Mouse (Mus musculus) hindbrain, embryonic 14.5 days (tissue): ENCODE measurements around the gene Arl15. TPM values are rescaled to one million over a fixed set of nuclear protein-coding genes. Genes with fewer than 3 reads are reported as not detected.
A peak's percentile ranks its signal among the peaks of the same experiment; 100 is the strongest.

ENCODE experiments used
- ATAC-seq: fragments of 200-750 bp; cut with Nextera tagmentation; 2 replicates; pipeline ENCODE4 v1.8.0; 2017; ENCODE audit warnings: moderate number of reproducible peaks, mild to moderate bottlenecking, moderate TSS enrichment, moderate library complexity; ENCODE audit not compliant: low FRiP score
- DNase-seq: peaks from one replicate; pipeline ENCODE4 v3.0.0-alpha.2; 2015; ENCODE audit warnings: low spot score
- H3K27ac ChIP-seq: fragments of 300-500 bp; sonication (generic); 2 replicates; pipeline ENCODE4 v1.5.1; 2014; ENCODE audit warnings: mild to moderate bottlenecking, moderate library complexity
- H3K27me3 ChIP-seq: fragments of 300-500 bp; sonication (generic); 2 replicates; pipeline ENCODE4 v1.6.1; 2014; ENCODE audit warnings: mild to moderate bottlenecking, low read length, mixed read lengths; ENCODE audit not compliant: control insufficient read depth, insufficient read depth
- H3K36me3 ChIP-seq: fragments of 300-500 bp; sonication (generic); replicated peaks from 2 replicates; pipeline ENCODE4 v1.6.1; 2014; ENCODE audit not compliant: control insufficient read depth, insufficient read depth
- H3K4me1 ChIP-seq: fragments of 300-500 bp; sonication (generic); replicated peaks from 2 replicates; pipeline ENCODE4 v1.6.1; 2014; ENCODE audit warnings: antibody characterized with exemption, low read length, mixed read lengths; ENCODE audit not compliant: control insufficient read depth, insufficient read depth
- H3K4me2 ChIP-seq: fragments of 300-500 bp; sonication (generic); replicated peaks from 2 replicates; pipeline ENCODE4 v1.6.1; 2014; ENCODE audit warnings: mild to moderate bottlenecking, moderate library complexity
- H3K4me3 ChIP-seq: fragments of 300-500 bp; sonication (generic); replicated peaks from 2 replicates; pipeline ENCODE4 v1.5.1; 2014; ENCODE audit warnings: mild to moderate bottlenecking, low read length
- H3K9ac ChIP-seq: fragments of 300-500 bp; sonication (generic); 2 replicates; pipeline ENCODE4 v1.6.1; 2014
- H3K9me3 ChIP-seq: fragments of 300-500 bp; sonication (generic); 2 replicates; pipeline ENCODE4 v1.6.1; 2016; ENCODE audit warnings: low read length; ENCODE audit not compliant: control insufficient read depth
- WGBS: fragments of 180-500 bp; shearing (Covaris S2); extraction: QIAGEN DNeasy Blood & Tissue Kit; methylation state at CpG from one replicate; pipeline ENCODE4 v1.1.7; 2014; 5-methylcytosine and 5-hydroxymethylcytosine counted together
- polyA plus RNA-seq: library from polyadenylated mRNA; unstranded; fragments of >200 nt; fragmentation: Nextera tagmentation; extraction: Ambion mirVana; gene quantifications from 2 replicates; pipeline ENCODE4 v1.2.1, GENCODE M21; 2014

Arl15 gene
- polyA plus RNA-seq, 1 experiment from 2014 or later: 19.0 TPM

DNA sequence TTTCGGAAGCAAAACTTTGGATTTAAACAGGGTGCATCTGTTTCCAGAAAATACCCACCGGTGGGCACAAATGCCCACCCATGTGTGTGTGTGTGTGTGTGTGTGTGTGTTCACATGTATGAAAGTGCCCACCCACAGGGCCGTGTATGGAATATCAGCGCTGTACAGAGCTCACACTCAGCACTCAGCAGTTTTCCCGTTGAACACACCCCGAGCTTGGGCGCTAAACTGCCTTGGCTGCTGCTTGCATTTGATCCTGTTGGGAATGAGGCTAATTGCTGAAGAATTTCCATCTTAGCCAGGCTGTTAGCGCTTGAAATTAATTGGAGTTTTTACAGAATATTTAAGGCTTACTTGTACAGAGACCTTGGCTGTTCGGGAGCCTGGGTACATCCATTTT is 282.9 kb downstream of the Arl15 start:
- WGBS: 69% methylated on average over 9 of the region's 9 CpGs
- Histone ChIP-seq H3K4me1 (peaks cover 6% of the 10 kb centered on the region; the same call in 1 of the 2 replicates), H3K9ac (0 out of 2 replicates have a peak overlapping the region, but pooled peaks have one; percentile 11), H3K9me3 (no peaks in the 10 kb centered on the region), H3K27me3 (no peaks in the 10 kb centered on the region), H3K27ac (no peak overlapping the region; the same call in 1 of the 2 replicates), H3K4me2 (no peak overlapping the region), H3K36me3 (no peaks in the 10 kb centered on the region), H3K4me3 (no peak overlapping the region)
- ATAC-seq (0 out of 2 replicates have a peak, but pooled peaks have one; percentile 34), DNase-seq (no peak)

DNA sequence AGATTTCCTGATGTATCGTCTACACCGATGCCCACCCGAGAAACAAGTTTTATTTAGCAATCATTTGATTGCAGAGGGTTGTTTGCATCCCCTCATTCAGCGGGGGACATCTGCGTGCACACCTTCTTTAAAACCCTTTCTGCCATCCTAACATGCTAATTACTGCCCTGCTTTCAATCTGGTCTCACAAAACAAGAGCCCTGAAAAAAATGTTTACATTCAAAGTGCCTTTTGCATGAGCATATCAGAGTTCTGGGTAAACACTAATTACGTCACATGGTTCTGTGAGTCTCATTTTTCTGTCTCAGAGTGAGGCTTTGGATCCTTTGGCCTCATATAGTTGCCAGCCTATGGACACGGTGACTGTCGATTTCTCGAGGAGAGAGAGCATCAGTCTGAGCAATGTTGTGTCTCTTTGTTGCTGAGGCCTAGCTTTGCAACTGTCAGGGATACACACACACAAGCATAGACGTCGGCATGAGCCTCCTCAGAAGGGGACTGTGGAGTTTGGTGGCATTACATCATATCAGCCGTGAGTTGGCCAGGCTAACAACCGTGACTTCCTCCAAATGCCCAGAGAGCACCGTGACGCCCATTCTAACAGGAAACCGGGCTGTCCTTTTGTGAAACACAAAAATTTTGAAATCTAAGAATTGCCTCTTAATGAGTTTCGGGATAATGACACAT is 283.4 kb downstream of the Arl15 start:
- 0 out of 2 replicates have a peak, but pooled peaks have one; percentile 44 for ATAC-seq
- H3K9ac ChIP-seq: 0 out of 2 replicates have a peak overlapping the region, but pooled peaks have one; percentile 11

DNA sequence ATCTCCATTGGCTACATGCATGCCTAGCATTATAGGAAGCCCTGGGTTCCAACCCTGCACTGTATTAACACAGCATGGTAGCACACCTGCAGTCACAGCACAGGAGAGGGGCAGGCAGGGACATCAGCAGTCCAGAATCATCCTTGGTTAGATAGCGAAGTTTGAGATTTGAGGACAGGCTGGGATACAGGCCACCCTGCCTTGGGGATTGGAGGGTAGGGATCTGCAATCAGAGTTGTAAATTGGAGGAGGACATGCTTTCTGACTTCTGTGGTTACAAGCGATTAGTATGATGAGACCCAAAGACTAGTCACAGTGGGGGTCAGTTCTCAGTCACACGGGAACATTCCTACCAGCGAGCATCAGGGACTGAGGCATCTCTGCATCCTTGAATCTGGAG is 284.5 kb downstream of the Arl15 start:
- Histone ChIP-seq H3K27ac (no peak overlapping the region), H3K4me3 (no peak overlapping the region), H3K36me3 (no peaks in the 10 kb centered on the region), H3K4me1 (peaks cover 6% of the 10 kb centered on the region; the same call in 1 of the 2 replicates), H3K9ac (no peak overlapping the region), H3K27me3 (no peaks in the 10 kb centered on the region), H3K9me3 (no peaks in the 10 kb centered on the region), H3K4me2 (no peak overlapping the region)
- WGBS: 78% methylated on average over 4 of the region's 4 CpGs
- no peak for ATAC-seq
- DNase-seq: no peak

More for the DNA sequence above, 283.4 kb downstream of the Arl15 start:
- Histone ChIP-seq H3K27me3 (no peaks in the 10 kb centered on the region), H3K27ac (no peak overlapping the region), H3K4me1 (peaks cover 6% of the 10 kb centered on the region; the same call in 1 of the 2 replicates), H3K9me3 (no peaks in the 10 kb centered on the region), H3K36me3 (no peaks in the 10 kb centered on the region), H3K4me3 (no peak overlapping the region), H3K4me2 (no peak overlapping the region)
- WGBS: 46% methylated on average over 17 of the region's 17 CpGs
- no peak for DNase-seq

DNA sequence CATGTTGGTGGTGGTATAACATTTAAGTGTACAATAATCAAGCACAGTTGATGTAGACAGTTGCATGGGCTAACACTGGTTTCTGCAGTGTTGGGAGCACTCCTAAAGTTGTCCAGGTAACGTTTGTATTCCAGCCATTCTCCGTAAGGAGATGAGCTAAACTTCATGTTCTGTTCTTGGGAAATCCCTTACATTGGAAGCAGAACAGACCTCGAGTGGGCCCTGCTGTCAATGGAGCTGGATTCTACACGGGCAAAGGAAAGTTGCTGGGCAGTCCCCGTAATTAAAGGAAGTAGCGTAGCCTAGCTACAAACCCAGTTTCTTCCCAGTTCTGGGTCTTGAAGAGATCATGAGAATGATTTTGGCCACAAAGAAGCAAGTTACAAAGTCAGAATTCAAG is 285.4 kb downstream of the Arl15 start:
- peaks cover 6% of the 10 kb centered on the region; the same call in 1 of the 2 replicates for H3K4me1 ChIP-seq
- DNase-seq (no peak), ATAC-seq (no peak)
- WGBS: 91% methylated on average over 6 of the region's 6 CpGs
- H3K9me3 ChIP-seq: no peaks in the 10 kb centered on the region
- H3K36me3 ChIP-seq: no peaks in the 10 kb centered on the region
- no peaks in the 10 kb centered on the region for H3K27me3 ChIP-seq
- no peak overlapping the region for H3K9ac ChIP-seq
- H3K4me3 ChIP-seq: no peak overlapping the region
- H3K27ac ChIP-seq: no peak overlapping the region
- H3K4me2 ChIP-seq: no peak overlapping the region

DNA sequence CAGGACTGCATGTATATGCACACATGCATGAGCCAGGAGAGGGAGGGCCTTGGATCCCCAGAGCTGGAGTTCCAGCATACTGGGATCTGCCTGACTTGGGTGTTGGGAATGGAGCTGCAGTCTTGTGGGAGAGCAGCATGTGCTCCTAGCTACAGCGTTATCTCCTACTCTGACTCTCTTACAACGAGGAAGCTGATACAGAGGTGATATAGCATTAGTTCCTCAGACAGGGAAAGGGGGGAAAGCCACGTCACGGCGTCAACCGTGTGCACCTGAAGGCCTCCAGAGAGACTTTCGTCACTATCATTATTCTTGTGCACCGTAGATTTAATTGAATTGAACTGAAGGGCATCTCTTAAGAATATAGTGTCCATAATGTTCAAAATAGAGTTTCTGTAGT is 286.2 kb downstream of the Arl15 start:
- ATAC-seq (no peak), DNase-seq (no peak)
- Histone ChIP-seq H3K36me3 (no peaks in the 10 kb centered on the region), H3K4me1 (peaks cover 6% of the 10 kb centered on the region; the same call in 1 of the 2 replicates), H3K27ac (no peak overlapping the region), H3K9ac (no peak overlapping the region), H3K4me2 (no peak overlapping the region), H3K27me3 (no peaks in the 10 kb centered on the region), H3K4me3 (no peak overlapping the region), H3K9me3 (no peaks in the 10 kb centered on the region)
- 82% methylated on average over 8 of the region's 8 CpGs for WGBS

DNA sequence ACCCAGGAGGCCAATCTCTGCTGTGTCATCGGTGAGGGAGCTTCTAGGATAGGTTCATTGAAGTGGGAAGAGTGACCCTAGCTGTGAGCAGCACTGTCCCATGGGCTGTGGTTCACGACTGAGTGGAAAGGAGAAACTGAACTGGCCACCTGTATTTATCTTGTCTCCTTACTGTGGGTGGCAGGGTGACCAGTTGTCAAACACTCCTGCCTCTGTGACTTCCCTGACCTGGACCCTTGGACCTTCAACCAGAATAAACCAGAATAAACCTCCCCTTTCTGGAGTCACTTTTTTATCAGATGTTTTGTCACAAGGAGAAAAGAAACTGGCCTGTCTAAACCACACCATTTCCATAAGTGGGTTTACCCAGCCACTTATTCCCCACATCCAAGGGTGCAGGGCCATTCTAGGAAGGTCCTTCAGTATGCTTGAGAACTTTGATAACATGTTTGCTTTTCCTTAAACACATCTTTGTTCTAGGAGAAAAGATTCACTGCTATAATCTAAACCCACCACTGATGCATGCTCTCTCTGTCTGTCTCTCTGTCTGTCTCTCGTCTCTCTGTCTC is 289.3 kb downstream of the Arl15 start:
- no peaks in the 10 kb centered on the region for H3K36me3 ChIP-seq
- H3K27me3 ChIP-seq: no peaks in the 10 kb centered on the region
- no peak overlapping the region for H3K9ac ChIP-seq
- WGBS: 83% methylated on average over 3 of the region's 3 CpGs
- DNase-seq: no peak
- no peaks in the 10 kb centered on the region for H3K9me3 ChIP-seq
- H3K4me1 ChIP-seq: no peaks in the 10 kb centered on the region
- ATAC-seq: no peak
- H3K4me2 ChIP-seq: no peak overlapping the region
- H3K27ac ChIP-seq: no peak overlapping the region
- H3K4me3 ChIP-seq: no peak overlapping the region

DNA sequence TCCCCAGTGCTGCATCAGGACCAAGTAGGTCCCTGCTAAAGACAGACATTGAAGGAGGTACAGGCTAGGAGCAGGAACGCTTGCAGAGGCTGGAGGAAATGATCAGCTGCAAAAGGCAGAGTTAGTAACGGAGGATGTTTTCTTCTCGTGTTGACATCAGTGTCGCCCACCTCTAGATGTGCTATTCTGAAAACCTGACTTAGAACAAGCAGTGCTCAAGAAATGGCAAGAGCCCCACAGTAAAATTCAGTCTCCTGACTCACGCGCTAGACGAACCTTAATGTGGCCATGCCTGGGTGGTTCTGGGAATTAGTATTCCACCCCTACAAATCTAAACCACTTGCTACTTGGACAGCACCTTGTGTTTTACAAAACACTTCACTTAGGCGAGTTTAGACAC is 291.1 kb downstream of the Arl15 start:
- 85% methylated on average over 8 of the region's 8 CpGs for WGBS

DNA sequence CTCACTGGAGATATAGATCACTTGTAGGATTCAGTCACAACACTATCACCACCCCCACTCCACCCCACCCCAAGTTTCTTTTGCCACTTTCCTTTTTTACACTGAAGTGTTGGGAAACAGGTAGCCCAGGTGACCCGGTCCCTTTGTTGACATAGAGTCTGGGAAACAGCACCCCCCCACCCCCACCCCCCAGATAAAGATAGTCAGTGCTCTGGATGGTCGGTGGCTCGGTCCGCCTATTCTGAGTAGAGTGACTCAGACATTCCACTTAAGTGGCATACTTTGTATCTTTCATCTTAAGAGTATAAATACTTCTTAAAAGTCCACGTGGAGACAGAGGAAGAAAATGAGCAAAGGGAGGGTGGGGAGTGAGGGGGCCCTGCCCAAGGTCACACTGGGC is 292.0 kb downstream of the Arl15 start:
- ATAC-seq: no peak
- Histone ChIP-seq H3K4me3 (no peak overlapping the region), H3K36me3 (no peaks in the 10 kb centered on the region), H3K9ac (no peak overlapping the region), H3K27ac (no peak overlapping the region), H3K4me2 (no peak overlapping the region), H3K4me1 (no peaks in the 10 kb centered on the region), H3K27me3 (no peaks in the 10 kb centered on the region), H3K9me3 (no peaks in the 10 kb centered on the region)
- DNase-seq: no peak
- WGBS: 87% methylated on average over 5 of the region's 5 CpGs

More for the DNA sequence above, 291.1 kb downstream of the Arl15 start:
- ATAC-seq (no peak), DNase-seq (no peak)
- no peaks in the 10 kb centered on the region for H3K9me3 ChIP-seq
- no peak overlapping the region for H3K4me2 ChIP-seq
- no peak overlapping the region for H3K9ac ChIP-seq
- H3K4me1 ChIP-seq: no peaks in the 10 kb centered on the region
- H3K4me3 ChIP-seq: no peak overlapping the region
- no peak overlapping the region for H3K27ac ChIP-seq
- no peaks in the 10 kb centered on the region for H3K27me3 ChIP-seq
- no peaks in the 10 kb centered on the region for H3K36me3 ChIP-seq

DNA sequence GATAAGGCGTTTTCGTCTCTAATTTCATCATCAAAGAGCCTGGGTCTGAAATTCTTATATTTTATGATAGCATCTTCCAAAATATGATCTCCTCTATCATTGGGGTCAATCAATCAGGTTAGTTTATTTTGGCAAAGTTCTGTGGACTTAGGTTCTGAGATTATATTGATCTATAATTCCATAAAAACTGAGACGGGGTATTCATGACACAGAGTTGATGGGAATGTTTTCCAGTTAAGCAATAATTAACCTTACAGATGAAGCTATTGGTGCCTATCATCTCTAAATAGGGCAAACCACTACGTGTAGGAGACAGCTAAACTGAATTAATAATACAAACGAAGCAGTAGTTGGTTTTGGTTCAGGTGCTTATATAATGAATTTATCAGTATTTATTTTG is 292.5 kb downstream of the Arl15 start:
- DNase-seq: no peak
- H3K27ac ChIP-seq: no peak overlapping the region

More for the DNA sequence above, 292.5 kb downstream of the Arl15 start:
- no peak overlapping the region for H3K4me3 ChIP-seq
- no peaks in the 10 kb centered on the region for H3K4me1 ChIP-seq
- 92% methylated on average over 5 of the region's 5 CpGs for WGBS
- no peaks in the 10 kb centered on the region for H3K27me3 ChIP-seq
- no peak for ATAC-seq
- no peak overlapping the region for H3K9ac ChIP-seq
- no peaks in the 10 kb centered on the region for H3K36me3 ChIP-seq
- no peaks in the 10 kb centered on the region for H3K9me3 ChIP-seq
- H3K4me2 ChIP-seq: no peak overlapping the region
